Mouse (Mus musculus): ENCODE measurements around the gene Olfr467.
"Not testable (repeated sequence)": the region's sequence is repeated elsewhere in the genome, so short reads cannot be mapped to it uniquely, and the experiment has no call there.

DNA sequence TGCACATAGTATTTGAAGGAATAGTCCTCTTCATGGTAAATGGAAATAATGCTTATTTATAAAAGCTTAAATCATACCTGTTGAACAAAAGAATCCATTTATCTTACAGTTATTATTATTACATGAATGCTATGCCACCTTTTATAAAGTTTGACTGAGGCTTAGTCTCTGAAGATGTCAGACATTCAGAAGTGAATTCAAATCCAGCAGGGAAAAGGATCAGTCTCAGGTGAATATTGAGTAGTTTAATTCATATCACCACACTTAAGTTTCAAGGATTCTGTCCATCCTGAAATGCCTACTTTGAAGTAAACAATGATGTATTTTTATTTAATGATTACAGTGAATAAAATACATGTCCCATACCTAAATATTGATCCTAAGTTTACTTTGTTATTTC is 13.4 kb downstream of the Olfr467 start, which contains the start of gene Olfr469:
- TF ChIP-seq POLR2A (IDR thresholded peaks at IDR 0.05; ENCODE audit: low read depth, low read length); CTCF (IDR thresholded peaks at IDR 0.05; ENCODE audit: borderline replicate concordance, insufficient read depth, low read length): not testable (repeated sequence)

All from embryonic fibroblast, embryonic 13.5 days (primary cell).